Mouse (Mus musculus) layer of hippocampus, adult 9-11 months (tissue): ENCODE measurements around the gene Rpa1.
"Not testable (repeated sequence)": the region's sequence is repeated elsewhere in the genome, so short reads cannot be mapped to it uniquely, and the experiment has no call there.

Source experiments
- DNase-seq: peaks from one replicate; pipeline ENCODE4 v3.0.0; 2022

The Rpa1 gene

DNA sequence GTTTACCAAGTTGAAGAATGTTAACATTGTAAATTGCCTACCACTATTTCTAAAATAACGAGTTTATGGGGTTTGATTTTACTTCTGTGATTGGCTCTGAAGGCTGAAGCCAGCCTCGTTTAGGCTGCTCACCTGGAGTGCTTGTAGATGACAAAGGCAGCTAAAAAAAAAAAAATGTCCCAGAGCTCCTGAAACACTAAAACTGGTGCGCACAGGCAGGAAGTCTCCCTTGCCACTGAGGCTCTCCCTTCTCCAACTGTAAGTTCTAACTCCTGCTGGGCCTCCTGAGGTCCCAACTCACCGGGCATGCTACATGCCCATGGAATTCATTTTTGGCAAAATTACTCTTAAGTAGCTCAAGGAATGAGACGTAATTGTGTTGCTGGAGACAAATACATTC lies 28.9 kb downstream of the Rpa1 start:
- no peak for DNase-seq

DNA sequence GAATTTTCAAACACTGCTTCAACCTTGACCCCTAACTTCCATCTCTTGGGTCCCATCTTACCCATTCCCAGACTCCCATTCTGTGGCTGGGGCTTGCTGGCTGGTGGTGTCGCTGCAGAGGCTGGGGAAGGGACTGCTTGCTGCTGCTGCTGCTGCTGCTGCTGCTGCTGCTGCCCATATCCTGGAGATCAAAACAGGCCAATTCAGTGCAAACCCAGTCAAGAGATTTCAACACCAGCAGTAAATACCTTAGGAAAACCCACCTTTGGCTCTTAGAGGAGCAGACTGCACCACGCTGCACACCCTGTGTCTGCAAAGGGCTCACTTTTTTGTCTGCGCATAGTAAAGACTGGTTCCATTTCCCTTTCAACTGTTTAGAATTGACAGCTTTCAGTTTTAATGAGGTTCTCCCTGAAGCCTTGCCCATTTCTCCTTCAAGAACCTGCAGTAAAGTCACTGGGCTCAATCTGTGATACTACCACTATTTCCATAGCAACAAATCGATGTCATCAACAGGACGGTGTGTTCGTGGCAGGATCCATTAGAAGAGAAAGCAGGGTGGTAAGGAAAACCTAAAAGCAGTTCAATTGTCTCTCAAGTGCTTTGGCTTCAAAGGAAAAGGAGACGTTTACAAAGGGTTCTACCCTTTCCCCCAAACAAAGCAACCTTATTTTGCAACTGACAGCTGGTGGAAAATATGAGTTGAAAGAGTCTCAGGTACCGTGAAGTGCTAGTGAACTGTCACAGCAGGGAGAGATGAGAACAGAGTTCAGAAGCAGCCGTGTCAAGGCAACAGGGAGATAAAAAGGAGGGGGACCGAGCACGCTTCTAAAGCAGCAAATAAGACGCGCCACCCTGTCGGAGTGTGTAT lies 29.5 kb downstream of the Rpa1 start:
- no peak for DNase-seq

DNA sequence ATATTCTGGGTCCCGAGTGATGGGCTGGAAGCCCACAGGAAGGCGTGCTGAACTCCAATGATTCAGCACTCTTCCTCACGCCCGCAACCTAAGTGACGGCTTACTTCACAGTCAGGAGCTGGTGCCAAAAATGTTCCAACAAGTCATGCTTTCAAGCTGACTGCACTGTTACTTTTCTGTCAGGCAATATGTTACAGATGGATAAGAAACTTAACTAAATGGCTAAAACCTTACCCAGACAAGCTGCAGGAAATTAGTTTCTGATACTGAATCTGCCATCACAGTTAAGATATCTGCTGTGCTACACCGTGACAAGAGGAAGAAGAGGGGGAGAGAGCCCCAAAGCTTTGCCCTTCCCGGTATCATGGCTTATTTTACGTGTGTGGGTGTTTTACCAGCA lies 34.3 kb downstream of the Rpa1 start:
- DNase-seq, result peak; percentile 51

DNA sequence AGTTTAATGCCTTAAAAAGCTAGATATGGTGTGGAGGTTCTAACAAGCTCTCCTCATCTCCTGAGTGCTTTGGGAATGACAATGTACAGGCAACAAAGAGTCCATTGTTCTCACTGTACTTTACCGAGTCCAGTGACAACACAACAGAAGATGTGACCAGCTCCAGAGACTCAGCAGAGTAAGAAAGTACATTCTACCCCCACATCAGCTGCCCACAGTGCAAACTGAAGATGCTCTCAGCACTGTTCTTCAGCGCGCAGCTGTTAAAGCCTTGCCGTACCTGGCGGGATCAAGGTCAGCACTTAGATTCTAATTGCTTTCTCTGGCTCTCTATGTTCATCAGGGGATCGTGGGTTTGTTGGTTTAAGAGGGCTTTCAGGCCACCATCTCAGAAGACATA lies 36.4 kb downstream of the Rpa1 start:
- DNase-seq, result no peak

DNA sequence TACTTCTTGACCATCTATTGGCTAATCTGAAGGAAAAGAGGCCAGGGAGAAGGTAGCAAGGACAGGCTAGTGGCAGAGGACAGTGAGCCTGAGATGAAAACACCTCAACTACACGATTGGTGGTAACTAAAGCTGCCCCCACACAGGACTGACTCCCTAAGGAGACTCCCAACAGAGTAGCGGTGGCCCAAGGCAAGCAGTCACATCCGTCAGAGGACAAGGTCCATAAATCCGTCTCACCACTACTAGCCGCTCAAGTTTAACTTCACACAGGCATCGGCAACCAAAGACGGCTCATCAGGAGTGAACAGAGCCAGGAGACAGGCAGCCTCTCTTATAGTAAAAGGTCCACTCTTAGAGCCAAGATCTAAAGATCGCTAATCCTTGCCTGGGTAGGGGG lies 37.3 kb downstream of the Rpa1 start:
- DNase-seq, result no peak

DNA sequence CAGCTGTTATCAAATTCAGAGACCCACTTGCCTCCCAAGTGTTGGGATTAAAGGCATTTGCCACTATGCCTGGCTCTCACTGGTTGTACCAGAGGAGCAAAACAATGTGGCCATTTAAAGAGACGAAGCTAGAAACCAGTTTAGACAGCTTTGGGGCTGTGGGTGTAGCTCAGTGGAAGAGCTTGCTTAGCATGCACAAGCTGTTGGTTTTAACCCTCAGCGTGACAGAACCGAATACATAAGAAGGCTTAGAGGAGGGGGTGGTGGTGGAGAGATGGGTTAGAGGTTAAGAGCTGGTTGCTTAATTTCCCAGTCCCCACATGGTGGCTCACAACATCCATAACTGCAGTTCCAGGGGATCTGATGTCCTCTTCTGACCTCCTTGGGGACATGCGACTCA lies 39.5 kb downstream of the Rpa1 start:
- DNase-seq, result peak; percentile 45

DNA sequence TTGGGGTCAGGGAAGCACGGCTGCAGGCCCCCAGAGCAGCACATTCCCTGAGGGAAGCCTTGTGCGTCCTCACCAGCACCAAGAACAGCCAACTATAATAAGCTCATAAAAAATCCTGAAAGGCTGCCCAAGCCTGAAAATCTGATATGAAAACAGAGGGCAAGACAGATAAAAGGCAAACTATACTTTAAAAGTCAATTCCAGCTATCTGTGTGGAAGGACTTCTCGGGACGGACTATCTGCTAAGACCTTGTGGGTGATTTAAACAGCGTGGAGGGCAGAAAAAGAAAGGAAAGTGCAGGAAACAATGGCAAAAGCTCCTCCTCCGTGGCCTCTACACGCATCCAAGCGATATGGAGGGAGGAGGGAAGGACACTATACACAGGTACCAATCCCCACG lies 43.3 kb downstream of the Rpa1 start:
- DNase-seq, result no peak

DNA sequence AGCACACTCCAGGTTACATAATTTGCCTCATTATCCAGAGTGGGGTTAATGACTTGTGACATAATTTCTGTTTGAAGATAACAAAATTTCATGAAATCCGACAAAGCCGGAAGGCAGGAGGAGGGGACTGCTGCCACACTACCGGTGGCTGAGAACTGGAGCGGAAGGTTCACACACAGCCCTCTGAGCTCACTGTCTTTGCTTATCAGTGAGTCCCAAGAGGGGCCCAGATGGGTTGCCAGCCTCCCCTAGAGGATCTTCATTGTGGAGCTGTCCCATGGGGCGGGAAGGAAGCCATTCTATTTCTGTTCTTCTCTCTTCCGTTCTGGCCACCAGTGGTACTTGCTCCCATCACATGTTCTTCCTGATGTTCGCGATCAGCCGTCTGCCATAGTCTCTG lies 47.2 kb downstream of the Rpa1 start:
- no peak for DNase-seq

DNA sequence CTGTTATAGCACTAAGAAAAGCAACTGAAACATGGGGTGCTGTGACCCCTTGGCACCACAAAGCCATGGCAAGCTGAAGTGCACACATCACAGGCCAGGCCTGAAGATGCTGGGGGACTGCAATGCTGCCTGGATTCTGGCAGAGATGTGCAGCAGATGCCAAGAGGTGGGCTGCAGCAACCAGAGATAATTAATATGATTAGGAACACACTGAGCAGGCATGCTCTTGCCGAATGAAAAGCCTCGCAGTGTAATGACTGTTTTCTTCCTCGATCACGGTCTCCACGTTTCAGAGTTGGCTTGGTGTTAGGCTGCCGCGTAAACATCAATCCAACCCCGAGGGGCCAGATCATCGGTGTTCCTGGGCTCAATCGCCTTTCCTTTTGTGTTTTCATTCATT lies 48.3 kb downstream of the Rpa1 start:
- no peak for DNase-seq

DNA sequence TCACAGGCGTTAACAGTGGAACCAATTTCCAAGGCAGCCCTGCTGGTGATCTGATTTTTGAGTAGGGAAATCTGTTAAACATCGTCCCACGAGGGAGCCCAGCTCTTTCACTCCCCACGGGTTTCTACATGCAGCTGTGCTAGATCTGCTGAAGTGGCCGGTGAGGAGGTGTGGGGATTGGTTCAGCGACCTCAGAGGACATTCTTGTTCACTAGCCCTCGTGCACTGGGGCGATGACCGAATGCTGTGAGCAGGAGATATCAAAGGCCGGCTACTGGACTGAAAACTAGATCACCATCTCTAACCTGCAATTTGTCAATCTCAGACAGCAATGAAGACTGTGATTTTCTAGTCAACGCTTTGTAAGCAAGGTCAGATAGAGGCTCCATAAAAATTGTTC lies 49.6 kb downstream of the Rpa1 start:
- DNase-seq, result no peak

DNA sequence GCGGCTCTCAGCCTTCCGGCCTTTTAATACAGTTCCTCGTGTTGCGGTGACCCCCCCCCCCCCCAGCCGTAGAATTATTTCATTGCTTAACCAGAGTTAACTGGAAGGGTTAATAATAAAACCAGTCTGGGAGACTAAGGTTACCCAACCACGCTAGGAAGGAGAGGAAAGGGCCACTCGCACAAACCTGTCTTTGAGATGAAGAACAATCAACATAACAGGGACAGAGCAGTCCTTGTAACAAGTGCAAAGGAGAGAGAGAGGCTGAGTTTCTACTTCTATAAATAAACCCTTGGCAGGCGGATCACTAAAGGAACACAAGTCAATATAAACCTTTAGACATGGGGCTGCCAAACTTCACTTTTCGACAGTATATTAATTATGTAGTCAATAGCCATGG lies 50.5 kb downstream of the Rpa1 start:
- DNase-seq, result no peak

DNA sequence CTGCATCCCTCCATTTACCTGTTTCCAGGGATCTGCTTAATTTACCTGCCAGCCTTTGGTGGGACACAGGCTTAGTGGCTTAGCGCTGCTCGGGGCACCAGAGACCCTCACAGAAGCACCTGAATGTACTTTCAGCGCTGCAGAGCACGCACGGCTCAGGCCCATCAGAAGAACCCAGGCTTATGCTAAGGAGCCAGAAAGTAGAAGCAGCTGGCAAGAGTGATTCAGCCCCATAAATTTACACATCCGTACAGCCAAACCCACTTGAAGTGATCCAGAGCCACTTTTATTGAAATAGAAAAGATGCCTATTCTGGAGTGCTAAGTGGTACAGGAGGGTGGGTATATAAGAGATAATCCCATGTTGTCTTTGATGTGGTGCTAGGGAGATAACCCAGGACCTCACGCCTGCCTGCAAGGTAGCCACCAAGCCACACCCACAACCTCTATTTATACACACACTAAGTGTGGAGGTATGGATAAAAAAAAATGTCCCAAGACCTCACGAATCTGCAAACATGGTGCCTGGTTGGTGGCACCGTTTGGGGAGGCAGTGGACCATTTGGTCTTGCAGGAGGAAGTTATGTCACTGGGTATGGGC lies 51.6 kb downstream of the Rpa1 start:
- DNase-seq, result no peak

DNA sequence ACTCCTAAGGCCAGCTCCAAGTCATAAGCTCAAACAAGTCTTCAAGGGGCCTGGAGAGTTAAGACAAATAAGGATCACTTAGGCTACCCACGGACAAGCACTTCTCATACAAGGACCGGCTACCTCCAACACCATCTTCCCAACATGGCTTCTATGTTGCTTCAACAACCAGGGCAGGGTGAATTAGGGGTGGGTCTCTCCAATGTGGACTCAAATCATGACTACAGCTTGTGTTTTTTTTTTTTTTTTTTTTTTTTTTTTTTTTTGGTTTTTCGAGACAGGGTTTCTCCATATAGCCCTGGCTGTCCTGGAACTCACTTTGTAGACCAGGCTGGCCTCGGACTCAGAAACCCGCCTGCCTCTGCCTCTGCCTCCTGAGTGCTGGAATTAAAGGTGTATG lies 52.6 kb downstream of the Rpa1 start:
- not testable (repeated sequence) for DNase-seq

DNA sequence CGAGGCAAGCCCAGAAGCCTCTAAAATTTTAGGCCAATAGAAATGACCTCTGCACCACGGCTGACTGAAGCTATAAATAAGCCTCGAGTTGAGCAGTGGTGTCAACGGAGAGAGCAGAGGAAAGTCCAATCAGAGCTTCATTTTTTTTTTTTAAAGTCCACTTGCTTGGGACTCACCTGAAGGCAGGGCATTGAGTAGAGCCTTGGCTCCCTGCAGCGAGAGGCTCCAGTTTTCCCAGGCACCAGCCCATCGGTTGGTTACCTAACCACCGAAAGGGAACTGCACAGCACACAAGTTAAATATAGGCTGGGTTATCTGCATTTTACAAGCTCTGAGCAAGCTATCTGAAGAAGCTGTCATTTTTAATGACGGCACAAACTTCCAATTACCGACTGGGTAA lies 53.3 kb downstream of the Rpa1 start:
- no peak for DNase-seq

DNA sequence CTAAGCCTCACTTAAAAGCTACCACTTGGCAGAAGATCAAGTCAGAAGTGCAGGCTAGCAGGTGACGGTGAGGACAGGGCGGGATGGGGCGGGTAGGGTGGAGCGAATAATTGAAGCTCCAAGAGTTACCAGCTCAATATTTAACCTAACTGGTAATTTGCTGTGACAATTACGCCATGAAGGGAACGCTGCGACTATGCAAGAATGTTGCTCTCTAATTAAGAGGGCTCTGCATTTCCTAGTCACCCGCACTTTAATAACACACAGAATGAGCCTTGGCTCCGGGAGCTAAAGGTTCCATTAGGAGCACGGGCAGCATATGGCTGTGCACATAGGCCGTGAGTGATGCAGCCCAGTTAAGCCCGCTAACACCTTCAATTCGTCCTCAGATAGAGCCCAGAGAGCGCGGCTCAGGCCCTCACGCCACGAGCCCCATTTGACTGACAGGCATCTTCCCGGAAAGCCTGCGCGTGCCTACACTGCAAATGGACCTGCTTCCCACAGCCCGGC lies 54.2 kb downstream of the Rpa1 start:
- DNase-seq, result no peak

DNA sequence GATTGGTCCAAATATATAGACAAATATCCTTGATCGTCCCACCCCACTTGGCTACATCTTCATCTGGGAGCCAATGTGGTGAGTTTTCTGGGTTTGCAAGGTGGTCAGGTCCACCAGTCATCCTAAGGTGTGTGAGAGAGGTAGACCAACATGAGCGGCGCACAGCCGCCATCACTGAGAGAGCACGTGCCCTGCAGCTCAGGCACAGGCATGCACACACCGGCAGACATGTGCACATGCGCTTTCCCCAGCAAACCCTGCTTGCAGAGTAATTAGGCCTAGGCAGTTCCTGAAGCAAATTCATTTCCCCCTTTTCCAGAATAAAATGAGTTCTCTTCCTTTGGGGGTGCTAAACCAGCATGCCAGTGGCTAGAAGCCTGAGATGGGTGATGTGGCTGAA lies 55.8 kb downstream of the Rpa1 start:
- no peak for DNase-seq

DNA sequence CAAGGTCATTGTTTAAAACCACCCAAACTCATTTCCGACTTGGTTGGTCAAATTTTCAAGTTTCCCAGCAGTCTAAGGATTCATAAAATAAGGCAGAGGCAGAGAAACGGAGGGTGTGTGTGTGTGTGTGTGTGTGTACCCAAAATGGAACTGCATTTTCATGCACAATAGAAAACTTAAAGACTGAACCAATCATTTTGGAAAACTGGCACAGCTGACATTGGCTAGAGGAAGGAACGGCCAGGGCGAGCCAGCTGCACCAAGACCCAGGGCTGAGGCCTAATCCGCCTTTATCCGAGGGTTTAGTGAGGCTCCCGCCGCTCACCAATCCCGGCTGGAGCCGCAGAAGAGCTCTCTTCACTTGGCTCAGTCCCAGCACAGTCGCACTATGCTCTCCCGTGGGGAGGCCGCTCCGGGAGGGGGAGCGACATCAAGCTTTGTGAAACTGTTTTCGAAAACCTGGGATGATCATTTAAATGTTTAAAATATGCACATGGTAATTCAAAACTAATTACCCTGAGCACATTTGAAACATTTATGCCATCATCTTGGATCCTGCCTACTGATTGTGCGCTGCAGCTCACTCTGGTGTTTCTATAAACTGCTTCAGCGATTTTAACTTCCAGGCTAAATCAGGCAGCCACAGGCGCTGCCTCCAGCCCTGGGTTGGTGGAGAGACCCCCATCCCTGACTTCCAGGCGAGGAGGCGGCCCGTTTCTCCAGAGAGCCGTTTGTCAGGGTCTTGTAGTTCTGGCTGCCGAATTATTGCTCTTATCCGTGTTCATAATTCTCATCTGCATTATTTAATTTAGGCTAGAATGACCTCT lies 56.5 kb downstream of the Rpa1 start:
- DNase-seq, result peak; percentile 74

DNA sequence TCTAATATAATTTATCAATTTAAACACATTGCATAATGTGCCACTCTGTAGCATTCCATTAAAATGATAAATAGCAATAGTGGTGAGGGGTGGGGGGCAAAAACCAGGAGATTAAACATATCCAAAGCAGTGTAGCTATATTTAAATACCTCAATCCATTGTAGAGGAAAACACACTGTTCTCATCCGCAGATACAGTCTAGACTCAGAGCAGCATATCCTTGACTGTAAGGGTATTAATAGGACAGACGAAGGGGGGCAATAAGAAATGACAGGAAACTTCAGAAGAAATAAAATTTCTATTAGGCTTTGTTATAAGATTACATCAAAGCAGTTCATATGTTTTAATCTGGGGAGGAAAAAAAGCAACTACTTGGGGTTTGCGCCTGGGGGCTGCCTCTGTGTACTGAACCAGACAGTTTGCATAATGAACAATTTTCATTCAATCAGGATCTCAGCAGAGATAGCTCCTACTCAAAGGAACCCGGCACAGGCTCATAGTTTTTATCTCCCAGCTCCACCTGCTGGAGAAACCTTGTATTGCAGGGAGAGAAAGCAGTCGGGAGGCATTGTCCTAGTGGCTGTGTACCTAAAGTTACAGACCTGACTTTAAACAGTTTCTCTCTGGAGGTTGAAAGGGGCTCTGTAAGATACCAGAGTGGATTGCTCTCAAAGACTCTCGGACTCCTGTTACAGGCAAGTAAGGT lies 57.4 kb downstream of the Rpa1 start:
- DNase-seq, result peak; percentile 91

DNA sequence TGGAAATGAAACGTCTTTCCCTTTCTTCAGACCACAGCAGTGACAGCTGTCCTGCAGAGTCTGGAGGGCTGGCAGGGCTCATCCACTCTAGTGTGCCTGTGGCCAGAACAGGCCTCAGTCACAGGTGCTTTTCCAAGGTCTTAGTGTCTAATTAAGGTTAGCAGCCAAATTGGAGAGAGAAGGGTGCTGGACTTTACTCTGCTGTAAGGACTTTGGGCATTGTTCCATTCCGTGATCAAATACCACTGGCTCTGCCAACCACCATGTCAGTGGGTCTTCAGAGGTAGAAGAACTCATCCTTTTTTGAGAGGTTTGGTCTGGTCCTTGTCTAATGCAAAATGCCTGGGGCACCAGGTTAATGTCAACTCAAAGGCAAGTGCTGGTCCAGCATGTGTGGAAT lies 59.0 kb downstream of the Rpa1 start:
- DNase-seq, result no peak

DNA sequence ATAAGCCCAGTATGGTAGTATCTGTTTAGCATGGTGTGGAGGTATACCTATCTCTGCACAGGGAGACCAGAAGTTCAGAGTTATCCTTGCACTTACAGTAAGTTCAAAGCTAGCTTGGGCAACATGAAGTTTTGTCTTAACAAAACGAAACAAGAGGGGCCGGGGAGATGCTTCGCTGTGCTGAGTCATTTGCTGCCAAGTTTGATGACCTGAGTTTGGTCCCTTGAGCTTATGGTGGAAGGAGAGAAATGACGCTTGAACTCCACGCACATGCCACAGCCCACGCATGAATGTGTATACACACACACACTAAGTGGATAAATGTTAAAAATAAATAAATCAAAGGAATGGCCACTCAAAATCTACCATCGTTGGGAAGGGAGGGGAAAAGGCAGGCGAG lies 59.6 kb downstream of the Rpa1 start:
- DNase-seq, result no peak

DNA sequence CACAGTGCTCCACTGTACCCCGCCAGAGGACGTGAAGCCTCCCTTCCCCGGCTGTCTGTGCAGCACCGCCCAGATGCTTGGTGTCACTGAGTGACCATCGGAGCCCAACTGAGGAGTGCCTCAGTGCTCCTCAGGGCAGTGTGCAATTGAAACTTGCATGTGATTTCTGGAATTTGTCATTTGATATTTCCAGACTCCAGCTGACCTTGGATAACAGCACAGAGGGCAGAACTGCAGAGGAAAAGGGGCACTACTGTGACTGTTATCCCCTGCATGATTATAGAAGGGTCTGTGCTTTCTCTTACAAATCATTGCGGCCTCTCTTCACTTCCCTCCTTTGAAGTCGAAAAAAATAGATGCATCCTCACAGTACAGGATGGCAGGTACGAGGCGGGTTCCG lies 60.2 kb downstream of the Rpa1 start:
- no peak for DNase-seq

DNA sequence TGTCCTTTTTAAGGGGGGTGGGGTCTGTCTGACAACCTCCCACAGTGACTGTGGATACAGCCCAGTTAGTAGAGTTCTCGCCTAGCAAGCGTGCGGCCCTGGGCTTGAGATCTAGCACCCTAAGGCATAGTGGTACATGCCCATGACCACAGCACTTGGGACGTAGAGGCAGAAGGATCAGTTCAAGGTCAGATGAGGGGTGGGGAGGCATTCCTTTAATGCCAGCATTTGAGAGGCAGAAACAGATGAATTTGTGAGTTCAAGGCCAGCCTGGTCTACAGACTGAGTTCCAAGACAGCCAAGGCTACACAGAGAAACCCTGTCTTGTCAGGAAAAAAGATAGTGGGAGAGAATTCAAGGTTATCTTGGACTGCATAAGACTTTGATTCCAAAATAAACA lies 61.3 kb downstream of the Rpa1 start:
- no peak for DNase-seq

DNA sequence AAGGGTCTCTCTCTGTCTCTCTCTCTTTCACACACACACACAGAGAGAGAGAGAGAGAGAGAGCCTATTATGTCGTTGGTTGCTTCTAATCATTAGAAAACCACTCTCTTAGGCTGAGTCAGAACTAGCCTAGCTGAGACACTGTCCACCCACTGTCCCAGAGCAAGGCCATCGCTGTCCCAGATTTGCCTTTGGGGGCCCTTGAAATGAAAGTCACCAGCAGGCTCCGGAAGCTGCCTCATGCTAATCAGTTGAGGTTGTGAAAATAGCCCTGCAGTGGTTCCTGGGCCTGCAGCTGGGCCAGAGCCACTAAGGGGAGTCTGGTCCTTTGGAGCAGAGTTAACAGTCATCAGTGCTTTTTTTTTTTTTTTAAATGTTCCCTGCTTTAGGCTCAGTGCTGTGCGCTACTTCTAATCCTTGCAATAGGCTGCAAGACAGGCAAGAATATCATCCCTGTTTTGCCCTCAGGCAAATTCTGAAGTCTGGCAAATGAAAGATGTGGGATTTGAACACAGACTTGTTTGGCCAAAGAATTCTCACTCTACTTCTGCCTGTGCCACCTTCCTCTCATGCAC lies 62.1 kb downstream of the Rpa1 start:
- DNase-seq, result no peak
